Mouse (Mus musculus): ENCODE measurements around the gene Tsga10. TPM values are rescaled to one million over a fixed set of nuclear protein-coding genes. Genes with fewer than 3 reads are reported as not detected.
"Not testable (repeated sequence)": the region's sequence is repeated elsewhere in the genome, so short reads cannot be mapped to it uniquely, and the experiment has no call there.

The Tsga10 gene
- total RNA-seq, 2 experiments from 2014 or later, result 3.5 to 3.8 TPM

DNA sequence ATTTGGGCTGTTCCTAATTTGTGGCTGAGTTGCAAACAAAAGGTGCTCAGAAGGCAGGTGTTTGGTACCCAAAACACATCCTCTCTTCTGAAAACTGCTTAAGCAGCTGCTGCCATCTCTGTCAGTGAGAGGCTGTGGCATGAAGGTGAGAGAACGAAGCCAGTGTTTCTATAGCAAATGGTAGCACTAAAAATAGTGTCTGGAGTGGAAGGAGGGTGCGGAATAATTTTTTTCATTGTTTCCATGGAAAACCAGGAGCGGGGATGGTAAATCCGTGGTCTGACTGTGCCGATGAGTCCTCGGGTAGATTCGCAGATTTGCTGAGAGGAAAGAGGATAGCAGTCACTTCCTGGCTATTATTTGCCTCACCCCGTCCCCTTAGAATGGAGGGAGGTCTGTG lies 139.8 kb downstream of the Tsga10 start:
- intact Hi-C loops (cut with DNase I), result no loop called here

DNA sequence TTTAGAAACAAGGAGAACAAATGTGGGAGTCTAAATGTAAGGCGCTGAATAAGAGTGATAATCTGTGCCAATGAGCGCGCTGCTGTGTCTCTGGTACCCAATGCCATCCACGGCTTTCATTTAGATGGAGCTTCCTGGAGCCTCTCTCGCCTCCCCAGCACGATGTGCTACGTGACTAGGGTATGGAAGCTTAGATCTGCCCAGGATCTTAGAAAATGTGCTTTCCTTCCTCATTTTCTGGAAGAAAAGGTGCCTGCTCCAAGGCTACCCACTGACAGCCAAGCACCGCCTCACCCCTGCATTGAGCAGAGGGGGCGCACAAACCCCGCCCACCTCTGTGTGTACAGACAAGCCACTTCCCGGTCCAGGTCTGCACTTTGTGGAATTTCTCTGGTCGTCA lies 140.3 kb downstream of the Tsga10 start:
- intact Hi-C loops (cut with DNase I), result no loop called here

More for the DNA sequence above, 139.8 kb downstream of the Tsga10 start:
- no peak for DNase-seq

DNA sequence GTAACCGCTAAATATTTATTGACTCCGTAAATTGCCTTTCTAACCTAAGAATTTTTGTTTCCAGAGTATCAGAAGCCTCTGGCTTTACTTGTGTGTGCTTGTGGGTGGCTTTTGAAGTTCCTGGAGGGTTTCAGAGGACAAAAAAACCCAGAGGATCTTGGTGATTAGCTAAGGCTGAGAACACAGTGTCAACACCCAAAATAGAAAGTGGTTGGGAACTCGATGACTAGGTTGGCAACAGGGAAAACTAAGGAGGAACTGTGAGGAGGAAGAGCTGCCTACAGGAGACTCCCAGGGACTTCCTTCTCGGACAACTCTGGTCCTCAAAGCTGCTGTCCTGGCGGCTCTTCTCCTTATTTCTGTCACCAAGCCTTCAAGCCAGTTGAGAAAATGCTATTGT lies 145.1 kb downstream of the Tsga10 start:
- DNase-seq, result no peak
- intact Hi-C loops (cut with DNase I), result no loop called here

More for the DNA sequence above, 140.3 kb downstream of the Tsga10 start:
- DNase-seq, result no peak

DNA sequence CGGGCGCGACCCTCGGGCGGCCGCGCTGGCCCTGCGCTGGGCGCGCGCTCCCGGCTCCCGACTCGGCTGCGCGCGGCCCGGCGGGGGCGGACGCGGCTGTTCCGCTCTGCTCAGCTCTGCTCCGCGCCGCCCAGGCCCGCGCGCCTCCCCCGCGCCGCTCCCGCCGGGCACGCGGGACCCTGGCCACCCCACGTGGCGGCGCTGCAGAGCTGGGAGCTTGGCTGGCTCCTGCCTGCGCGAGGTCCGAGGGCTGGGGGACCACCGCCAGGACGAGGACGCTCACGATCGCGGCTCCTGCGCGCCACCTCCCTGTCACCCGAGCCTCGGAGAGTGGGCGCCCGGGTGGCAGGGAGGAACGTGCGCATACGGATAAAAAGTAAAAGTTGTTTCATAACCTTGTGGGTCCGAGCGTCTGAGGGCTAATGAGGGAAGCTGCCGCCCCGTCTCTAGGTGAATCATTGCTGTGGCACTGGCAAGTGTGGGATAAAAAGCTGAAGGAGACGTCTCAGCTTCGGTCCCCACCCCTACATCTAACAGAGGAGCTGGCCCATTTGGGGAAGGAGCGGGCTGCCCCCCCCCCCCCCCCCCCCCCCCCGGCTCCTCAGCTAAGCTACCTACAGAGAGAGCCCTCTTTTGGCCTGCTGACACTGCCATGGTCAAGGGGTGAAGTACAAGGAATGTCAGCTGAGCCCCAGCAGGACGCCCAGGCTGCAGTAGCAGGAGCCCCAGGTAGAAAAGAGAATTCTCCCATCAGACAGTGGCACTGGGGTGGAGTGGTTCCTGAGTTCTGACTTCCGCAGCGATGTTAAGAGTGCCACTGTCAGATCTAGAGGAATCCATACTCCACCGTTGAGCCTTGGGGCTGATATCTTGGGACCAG lies 146.2 kb downstream of the Tsga10 start, which contains the start of gene 2010300C02Rik:
Gene 2010300C02Rik, minus strand, starts transcription at position 325 of the 880 bp plus-strand sequence.
- DNase-seq, result peak; percentile 66 to 72
- intact Hi-C loops (cut with DNase I), result no loop called here

DNA sequence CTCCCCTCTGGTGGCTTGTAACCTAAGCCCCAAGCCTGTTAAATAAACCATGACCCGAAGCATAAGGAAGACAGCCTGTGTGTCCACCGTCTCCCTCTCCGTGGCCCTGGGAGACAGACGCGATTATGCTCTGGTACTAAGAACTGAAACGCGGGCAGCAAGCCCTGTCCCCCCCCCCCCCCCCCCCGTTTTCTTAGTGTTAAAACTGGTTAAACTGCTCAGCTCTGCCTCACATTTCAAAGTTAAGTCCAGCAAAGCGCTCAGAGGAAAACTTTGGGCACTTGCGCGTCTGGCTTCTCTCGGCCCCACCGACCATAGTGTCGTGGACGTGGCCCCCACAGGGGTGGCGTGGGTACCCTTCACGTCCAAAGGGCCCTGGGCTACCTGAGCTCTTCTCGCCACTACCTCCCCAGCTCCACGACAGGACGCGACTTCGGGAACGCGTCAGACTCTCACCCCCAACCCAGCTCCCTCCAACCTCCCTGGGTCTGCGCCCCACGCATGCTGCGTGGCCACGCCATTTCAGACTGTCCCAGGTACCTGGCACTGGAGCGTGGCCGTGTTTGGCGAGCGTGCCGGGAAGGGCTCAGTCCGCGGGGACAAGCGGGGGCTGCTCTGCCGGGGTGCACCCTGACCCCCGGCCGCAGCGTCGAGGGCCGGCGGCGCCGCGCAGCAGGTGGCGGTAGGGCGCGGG lies 147.1 kb downstream of the Tsga10 start:
- intact Hi-C loops (cut with DNase I), result no loop called here
- DNase-seq, result no peak

DNA sequence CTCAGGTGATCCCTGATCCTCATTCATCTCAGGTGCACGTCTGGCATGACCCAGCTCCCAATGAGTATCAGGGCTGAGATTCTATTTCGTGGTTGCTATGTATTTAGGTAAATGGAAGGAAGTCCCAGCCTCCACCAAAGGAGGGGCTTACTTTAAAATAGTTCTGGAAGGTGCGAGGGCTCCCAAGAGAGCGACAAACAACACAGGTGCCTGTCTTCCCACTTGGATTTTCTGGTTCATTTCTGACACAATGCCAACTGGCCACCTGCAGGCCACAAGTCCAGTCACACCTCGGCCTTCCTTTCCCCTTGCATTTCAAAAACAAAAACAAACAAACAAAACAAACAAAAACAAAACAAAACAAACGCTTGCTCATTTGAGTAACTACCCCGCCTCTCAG lies 147.7 kb downstream of the Tsga10 start:
- intact Hi-C loops (cut with DNase I), result no loop called here
- no peak for DNase-seq

DNA sequence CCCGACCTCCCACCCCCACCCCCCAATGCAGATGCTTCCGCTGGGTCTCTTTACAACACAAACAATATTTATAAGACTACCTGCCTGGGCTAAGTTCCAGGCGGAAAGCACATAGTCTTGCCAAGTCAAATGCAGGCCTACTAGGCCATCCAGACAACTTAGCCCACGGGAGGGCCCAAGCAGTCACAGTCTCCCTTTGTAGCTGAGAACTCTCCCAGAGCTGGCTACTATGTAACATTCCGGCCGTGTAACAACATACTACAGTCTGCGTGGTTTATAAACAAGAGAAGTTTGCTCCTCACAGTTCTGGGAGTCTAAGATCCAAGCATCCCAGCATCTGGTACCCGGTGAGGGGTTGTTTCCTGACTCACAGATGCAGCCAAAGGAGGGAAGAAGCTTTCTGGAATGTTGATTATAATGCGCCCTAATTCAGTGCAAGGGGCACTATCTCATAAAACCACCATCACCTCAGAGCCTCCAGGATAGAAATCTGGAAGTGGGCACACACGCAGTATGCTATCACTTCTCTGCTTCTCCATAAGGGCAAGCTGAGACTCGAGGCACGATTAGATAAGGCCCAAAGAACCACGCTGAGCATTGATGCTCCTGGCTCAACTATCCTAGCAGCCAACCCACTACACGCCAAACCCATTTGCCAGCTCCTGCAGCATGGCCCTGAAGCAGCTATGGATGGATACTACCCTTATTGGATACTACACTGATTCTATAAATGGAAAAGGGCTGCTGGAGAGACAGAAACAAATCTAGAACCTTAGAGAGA lies 148.6 kb downstream of the Tsga10 start:
- intact Hi-C loops (cut with DNase I), result no loop called here

DNA sequence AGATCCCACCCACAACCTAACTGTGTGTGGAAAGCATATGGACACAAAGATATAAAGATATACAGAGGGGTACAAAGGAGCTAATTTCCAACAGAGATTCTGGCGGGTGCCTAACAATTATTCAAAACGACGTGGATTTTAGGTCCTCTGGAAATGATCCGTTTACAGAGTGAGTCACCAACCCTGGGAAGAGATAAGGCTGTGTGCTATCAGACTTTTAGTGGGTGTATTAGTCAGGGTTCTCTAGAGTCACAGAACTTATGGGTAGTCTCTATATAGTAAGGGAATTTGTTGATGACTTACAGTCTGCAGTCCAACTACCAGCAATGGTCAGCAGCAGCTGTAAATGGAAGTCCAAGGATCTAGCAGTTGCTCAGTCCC lies 153.9 kb downstream of the Tsga10 start:
- intact Hi-C loops (cut with DNase I); DNase-seq: not testable (repeated sequence)

More for the DNA sequence above, 148.6 kb downstream of the Tsga10 start:
- no peak for DNase-seq

DNA sequence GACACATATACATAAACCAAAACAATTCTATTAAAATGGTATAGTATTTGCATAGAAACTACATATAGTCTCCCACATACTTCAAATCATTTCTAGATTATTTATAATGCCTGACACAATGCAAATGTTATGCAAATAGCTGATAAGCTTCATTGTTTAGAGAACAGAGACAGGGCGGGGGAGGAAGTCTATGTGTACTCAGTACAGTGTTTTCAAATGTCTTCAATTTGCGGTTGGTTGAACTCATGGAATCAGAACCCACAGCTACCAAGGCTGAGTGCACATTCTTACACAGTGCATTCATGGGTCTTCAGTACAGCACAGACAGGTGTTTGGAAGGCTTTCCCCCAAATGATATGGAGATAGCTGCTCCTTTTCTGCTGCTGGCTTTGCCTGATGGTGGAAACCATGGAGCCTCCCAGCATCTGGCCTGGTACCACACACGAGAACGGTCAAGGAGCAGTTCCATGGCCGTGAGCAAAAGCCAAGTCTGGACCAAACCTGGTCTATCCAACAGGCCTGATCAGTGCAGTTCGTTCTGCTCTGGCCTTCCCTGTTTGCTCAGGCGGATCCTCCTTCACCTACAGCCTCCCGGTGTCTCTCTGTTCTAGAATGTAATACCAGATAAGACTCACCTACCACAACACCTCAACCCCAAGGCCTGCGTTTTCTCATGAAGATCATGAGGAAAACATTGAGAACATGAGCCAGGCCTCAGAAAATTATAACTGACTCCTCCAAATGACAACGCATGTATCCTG lies 154.5 kb downstream of the Tsga10 start:
- DNase-seq, result no peak

DNA sequence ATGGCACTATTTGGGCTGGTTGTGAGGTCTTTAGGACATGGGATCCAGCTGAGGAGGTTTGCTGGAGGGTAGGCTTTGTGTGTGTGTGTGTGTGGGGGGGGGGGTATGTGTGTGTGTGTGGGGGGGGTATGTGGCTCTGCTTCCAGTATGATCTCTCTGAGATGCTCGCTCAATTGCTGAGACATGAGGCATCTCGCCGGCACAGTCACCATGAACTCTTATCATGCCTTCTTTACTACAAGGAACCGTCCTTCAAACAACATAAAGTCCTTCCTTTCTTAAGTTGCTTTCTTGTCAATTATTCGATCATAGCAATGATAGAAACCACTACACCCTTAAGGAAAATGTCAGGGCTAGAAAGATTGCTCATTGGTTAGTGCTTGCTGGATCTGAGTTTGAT lies 155.1 kb downstream of the Tsga10 start:
- intact Hi-C loops (cut with DNase I), result no loop called here
- no peak for DNase-seq

More for the DNA sequence above, 154.5 kb downstream of the Tsga10 start:
- intact Hi-C loops (cut with DNase I), result no loop called here

DNA sequence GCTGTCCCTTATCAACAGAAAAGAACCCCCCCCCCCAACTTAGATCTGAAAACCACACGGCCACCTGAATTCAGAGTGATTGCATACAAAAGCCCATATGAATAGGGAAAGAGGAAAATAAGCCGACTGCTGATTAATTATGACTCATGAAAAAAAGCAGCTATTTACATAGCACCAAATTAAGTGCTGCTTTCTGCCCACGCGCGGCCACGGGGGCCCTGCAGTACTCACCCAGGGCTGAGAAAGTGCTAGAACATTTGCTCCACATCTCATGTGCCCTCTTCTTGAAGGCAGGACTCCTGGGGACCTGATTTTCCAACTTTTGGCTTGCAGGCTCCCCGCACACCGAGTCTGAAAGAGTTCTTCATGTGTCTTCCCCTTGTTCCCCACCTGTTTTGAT lies 156.5 kb downstream of the Tsga10 start:
- no peak for DNase-seq
- intact Hi-C loops (cut with DNase I), result no loop called here

DNA sequence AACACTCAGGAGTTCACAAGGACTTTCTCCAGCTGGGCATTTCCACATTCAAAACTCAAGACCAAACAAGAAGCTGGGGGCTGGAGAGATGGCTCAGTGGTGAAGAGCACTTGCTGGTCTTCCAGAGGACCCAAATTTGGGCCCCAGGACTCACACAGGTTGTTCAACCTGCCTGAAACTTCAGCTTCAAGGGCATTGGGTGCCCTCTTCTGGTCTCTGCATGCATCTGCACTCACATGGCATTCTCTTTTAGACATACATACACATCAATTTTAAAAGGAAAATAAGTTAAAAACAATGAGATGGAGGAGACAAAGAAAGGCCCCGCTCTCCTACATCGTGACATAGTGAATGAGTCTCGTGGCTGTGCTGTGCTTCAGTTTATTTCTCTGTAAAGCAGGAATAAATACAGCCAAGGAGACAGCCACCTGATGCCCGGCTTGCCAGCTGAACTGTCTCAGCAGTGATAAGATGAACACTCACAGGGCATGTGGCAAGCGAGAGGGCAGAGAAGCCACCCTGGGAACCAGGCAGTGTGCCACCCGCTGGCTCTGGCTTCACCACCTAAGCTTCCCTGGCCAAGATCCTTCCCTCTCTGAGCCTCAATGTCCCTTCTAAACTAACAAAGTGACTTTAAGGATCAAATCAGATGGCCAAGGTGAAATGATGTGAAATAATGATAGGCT lies 157.8 kb downstream of the Tsga10 start:
- intact Hi-C loops (cut with DNase I), result no loop called here
- DNase-seq, result peak in 1 of 2 experiments; percentile 25

Other genes starting within 250 kb of the Tsga10 start
- 1 to 10 TPM; 1.1 to 1.3 TPM for gene 2010300C02Rik, start 146.3 kb downstream of the Tsga10 start, total RNA-seq (2021)
- gene Lipt1, start 5.3 kb upstream of the Tsga10 start, total RNA-seq (2021), result 10 to 100 TPM in 1 of 2 experiments, 1 to 10 TPM in 1; 8.9 to 11.4 TPM
- 1 to 10 TPM; 5.0 to 5.6 TPM for gene Mitd1, start 24.0 kb upstream of the Tsga10 start, total RNA-seq (2021)
- gene Mrpl30, start 24.0 kb upstream of the Tsga10 start, total RNA-seq (2021), result 100 to 1,000 TPM; 311 to 329 TPM
- not detected for gene Lyg2, start 50.1 kb upstream of the Tsga10 start, total RNA-seq (2021)
- not detected for gene Lyg1, start 91.3 kb upstream of the Tsga10 start, total RNA-seq (2021)
- gene Txndc9, start 131.5 kb upstream of the Tsga10 start, total RNA-seq (2021), result 10 to 100 TPM; 51.4 to 52.1 TPM
- 10 to 100 TPM; 31.6 to 36.5 TPM for gene Eif5b, start 131.6 kb upstream of the Tsga10 start, total RNA-seq (2021)